In genomic region chr1:119344046-119344445, GRCm38 (mm10) we compare ENCODE assay signal across 14 mouse cellular contexts.
DNase-seq lines count a peak whose midpoint lies in the region; ATAC-seq lines count a peak whose summit lies in the region.
"Had no signal": no experiment of that assay in that cellular context is flagged by ENCODE, and none has a peak within 500 bp of the region (broad histone marks: within the 10 kb centered on the region; RNA-seq: fewer than 3 reads in every experiment).

No protein-coding gene starts in this region.

- peak; percentile 11 for DNase-seq in lung, postnatal 14 days
- DNase-seq in lung, postnatal 4 days = no peak
- DNase-seq in NIH3T3 (ENCODE audit: low read depth) = peak; percentile 39
- DNase-seq in adrenal gland, postnatal 25 days = peak; percentile 39
- peak; percentile 52 to 59 for DNase-seq in heart, postnatal 36 days
- DNase-seq in retina, postnatal 1 day = no peak
- DNase-seq: cerebellum, postnatal 14 days; liver, embryonic 13.5 days; right cerebral cortex, postnatal 25 days had no signal

- ATAC-seq in forebrain, embryonic 16.5 days = no peak
- ATAC-seq: Patski had no signal

- no peak overlapping the region for H3K27ac ChIP-seq in forebrain, embryonic 16.5 days (ENCODE audit: low read length)
- H3K27ac ChIP-seq: hindbrain, embryonic 10.5 days; kidney, embryonic 15.5 days; liver, embryonic 13.5 days; midbrain, embryonic 12.5 days had no signal

- no peak overlapping the region for H3K9ac ChIP-seq in forebrain, embryonic 16.5 days (replicated peaks; ENCODE audit: low read depth, low read length)
- H3K9ac ChIP-seq: kidney, embryonic 15.5 days; liver, embryonic 13.5 days; midbrain, embryonic 12.5 days had no signal

- intact Hi-C loops in heart, postnatal 36 days (cut with DNase I) = no loop called here

- H3K9me3 ChIP-seq in forebrain, embryonic 16.5 days (ENCODE audit: control insufficient read depth, low read length) = no peaks in the 10 kb centered on the region
- H3K9me3 ChIP-seq: hindbrain, embryonic 10.5 days; kidney, embryonic 15.5 days; liver, embryonic 13.5 days; midbrain, embryonic 12.5 days had no signal

- H3K27me3 ChIP-seq in forebrain, embryonic 16.5 days (replicated peaks; ENCODE audit: control insufficient read depth, insufficient read depth, low read length) = no peaks in the 10 kb centered on the region
- H3K27me3 ChIP-seq: kidney, embryonic 15.5 days; liver, embryonic 13.5 days; Patski had no signal

- peaks cover 7% of the 10 kb centered on the region for H3K4me1 ChIP-seq in forebrain, embryonic 16.5 days (replicated peaks; ENCODE audit: control insufficient read depth, insufficient read depth, low read length)
- H3K4me1 ChIP-seq: liver, embryonic 13.5 days had no signal

- H3K4me3 ChIP-seq in forebrain, embryonic 16.5 days (replicated peaks; ENCODE audit: low read length) = no peak overlapping the region
- H3K4me3 ChIP-seq: hindbrain, embryonic 10.5 days; kidney, embryonic 15.5 days; liver, embryonic 13.5 days; midbrain, embryonic 12.5 days had no signal

- H3K36me3 ChIP-seq in forebrain, embryonic 16.5 days (ENCODE audit: control insufficient read depth, insufficient read depth) = no peaks in the 10 kb centered on the region
- H3K36me3 ChIP-seq: hindbrain, embryonic 10.5 days; kidney, embryonic 15.5 days; liver, embryonic 13.5 days; midbrain, embryonic 12.5 days had no signal

- WGBS in forebrain, embryonic 16.5 days = 83% methylated on average over 4 of the region's 4 CpGs

- H3K4me2 ChIP-seq in forebrain, embryonic 16.5 days (ENCODE audit: low read length) = no peak overlapping the region
- H3K4me2 ChIP-seq: kidney, embryonic 15.5 days; liver, embryonic 13.5 days; midbrain, embryonic 12.5 days had no signal

Comparison
In these comparisons a context has a peak if more than half of its experiments do, and no peak if none do; other contexts are left out.
1. DNase-seq: peak in lung, postnatal 14 days (single experiment), NIH3T3 (single experiment), adrenal gland, postnatal 25 days (single experiment) and heart, postnatal 36 days (2 of 2); none in lung, postnatal 4 days (0 of 2) and retina, postnatal 1 day (single experiment).